Mouse (Mus musculus) thymus, adult 2 months (tissue): ENCODE measurements around the gene Gpr18.

Experiments used
- CTCF ChIP-seq: fragments of 200-500 bp; IDR thresholded peaks from 2 replicates; pipeline ENCODE4 v1.5.1; 2012; ENCODE audit warnings: mild to moderate bottlenecking, control low read depth, low read length, moderate library complexity, borderline replicate concordance; ENCODE audit not compliant: control insufficient read depth, poor library complexity, insufficient read depth; ENCODE audit errors: extremely low read depth
- POLR2A ChIP-seq: fragments of 200-500 bp; IDR thresholded peaks from 2 replicates; pipeline ENCODE4 v1.6.1; 2012; ENCODE audit warnings: mild to moderate bottlenecking, low read length, control low read depth, moderate library complexity; ENCODE audit not compliant: control insufficient read depth, poor library complexity, insufficient read depth; ENCODE audit errors: extremely low read depth

GRCm38 (mm10) chr14:121878859-121879206 lies 36.7 kb downstream of the Gpr18 start:
- no peak for TF ChIP-seq CTCF
- no peak for TF ChIP-seq POLR2A
